Mouse (Mus musculus) intestine, embryonic 16.5 days (tissue): ENCODE results near the gene Ccl4. TPM values are rescaled to one million over a fixed set of nuclear protein-coding genes. Genes with fewer than 3 reads are reported as not detected.

Source experiments
- ATAC-seq: fragments of 200-750 bp; cut with Nextera tagmentation; 2 replicates; pipeline ENCODE4 v1.8.0; 2017; ENCODE audit warnings: moderate TSS enrichment, moderate library complexity
- H3K27ac ChIP-seq: fragments of 300-500 bp; sonication (generic); 2 replicates; pipeline ENCODE4 v1.5.1; 2014; ENCODE audit warnings: mild to moderate bottlenecking, low read length
- H3K27me3 ChIP-seq: fragments of 300-500 bp; sonication (generic); replicated peaks from 2 replicates; pipeline ENCODE4 v1.6.1; 2014; ENCODE audit warnings: low read length, control low read depth, mixed read lengths; ENCODE audit not compliant: control insufficient read depth, insufficient read depth
- H3K36me3 ChIP-seq: fragments of 300-500 bp; sonication (generic); 2 replicates; pipeline ENCODE4 v1.6.1; 2014; ENCODE audit warnings: low read length, control low read depth; ENCODE audit not compliant: control insufficient read depth, insufficient read depth
- H3K4me1 ChIP-seq: fragments of 300-500 bp; sonication (generic); 2 replicates; pipeline ENCODE4 v1.6.1; 2014; ENCODE audit warnings: low read length, control low read depth, mixed read lengths; ENCODE audit not compliant: control insufficient read depth, insufficient read depth
- H3K4me2 ChIP-seq: fragments of 300-500 bp; sonication (generic); 2 replicates; pipeline ENCODE4 v1.6.1; 2014; ENCODE audit warnings: low read depth, low read length, control low read depth
- H3K4me3 ChIP-seq: fragments of 300-500 bp; sonication (generic); 2 replicates; pipeline ENCODE4 v1.5.1; 2014; ENCODE audit warnings: mild to moderate bottlenecking, low read length
- H3K9ac ChIP-seq: fragments of 300-500 bp; sonication (generic); 2 replicates; pipeline ENCODE4 v1.6.1; 2014; ENCODE audit warnings: low read depth, low read length
- H3K9me3 ChIP-seq: fragments of 300-500 bp; sonication (generic); 2 replicates; pipeline ENCODE4 v1.6.1; 2016; ENCODE audit warnings: low read length, control low read depth; ENCODE audit not compliant: control insufficient read depth
- WGBS: fragments of 180-500 bp; shearing (Covaris S2); extraction: QIAGEN DNeasy Blood & Tissue Kit; methylation state at CpG from one replicate; pipeline ENCODE4 v1.1.7; 2014; 5-methylcytosine and 5-hydroxymethylcytosine counted together
- polyA plus RNA-seq: library from polyadenylated mRNA; unstranded; fragments of >200 nt; fragmentation: Nextera tagmentation; extraction: Ambion mirVana; gene quantifications from 2 replicates; pipeline ENCODE4 v1.2.1, GENCODE M21; 2015

The Ccl4 gene
- polyA plus RNA-seq, 1 experiment from 2014 or later: 0.64 TPM

DNA sequence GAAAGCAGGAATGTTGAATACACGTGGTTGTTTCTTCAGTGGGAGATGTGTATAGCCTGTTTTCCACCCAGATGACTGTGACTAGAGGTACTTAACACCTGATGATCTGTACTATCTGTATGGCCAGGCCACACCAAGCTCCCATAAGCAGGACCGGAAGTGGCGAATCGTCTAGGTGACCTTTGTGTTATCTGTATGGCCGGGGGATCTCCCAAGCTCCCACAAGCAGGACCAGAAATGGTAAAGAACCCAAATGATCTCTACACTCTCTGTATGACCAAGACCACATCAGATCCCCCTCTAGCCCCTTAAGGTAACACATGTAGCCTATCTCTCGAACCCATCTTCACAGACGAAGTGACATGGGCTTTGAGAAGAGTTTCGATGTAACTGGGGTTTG, 7.8 kb upstream of the Ccl4 start:
- no peak for ATAC-seq
- Histone ChIP-seq H3K9me3 (no peaks in the 10 kb centered on the region), H3K36me3 (no peaks in the 10 kb centered on the region), H3K9ac (no peak overlapping the region), H3K4me2 (no peak overlapping the region), H3K4me3 (no peak overlapping the region), H3K27me3 (no peaks in the 10 kb centered on the region), H3K4me1 (no peaks in the 10 kb centered on the region), H3K27ac (no peak overlapping the region)
- WGBS: 87% methylated on average over 8 of the region's 8 CpGs

DNA sequence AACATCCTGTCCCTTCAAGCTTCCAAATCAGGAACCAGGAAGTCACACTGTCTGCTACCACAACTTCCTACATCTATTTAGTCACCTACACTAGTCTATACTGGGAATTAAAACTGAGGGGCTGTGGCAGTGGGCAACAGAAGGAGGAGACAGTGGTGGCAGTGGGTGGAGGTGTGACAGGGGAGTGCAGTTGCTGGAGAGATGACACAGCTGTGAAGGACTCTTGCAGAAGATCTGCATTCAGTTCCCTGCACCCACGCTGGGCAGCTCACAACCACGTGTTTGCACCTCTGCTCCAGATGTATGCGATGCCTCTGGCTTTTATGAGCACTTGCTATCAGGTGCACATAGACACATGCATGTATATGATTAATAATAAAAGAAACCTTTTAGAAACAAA, 4.9 kb upstream of the Ccl4 start:
- ATAC-seq: no peak
- Histone ChIP-seq H3K4me3 (no peak overlapping the region), H3K9me3 (no peaks in the 10 kb centered on the region), H3K36me3 (no peaks in the 10 kb centered on the region), H3K4me2 (no peak overlapping the region), H3K4me1 (no peaks in the 10 kb centered on the region), H3K27me3 (no peaks in the 10 kb centered on the region), H3K27ac (no peak overlapping the region), H3K9ac (no peak overlapping the region)
- whole genome bisulfite sequencing: 83% methylated on average over 3 of the region's 3 CpGs

DNA sequence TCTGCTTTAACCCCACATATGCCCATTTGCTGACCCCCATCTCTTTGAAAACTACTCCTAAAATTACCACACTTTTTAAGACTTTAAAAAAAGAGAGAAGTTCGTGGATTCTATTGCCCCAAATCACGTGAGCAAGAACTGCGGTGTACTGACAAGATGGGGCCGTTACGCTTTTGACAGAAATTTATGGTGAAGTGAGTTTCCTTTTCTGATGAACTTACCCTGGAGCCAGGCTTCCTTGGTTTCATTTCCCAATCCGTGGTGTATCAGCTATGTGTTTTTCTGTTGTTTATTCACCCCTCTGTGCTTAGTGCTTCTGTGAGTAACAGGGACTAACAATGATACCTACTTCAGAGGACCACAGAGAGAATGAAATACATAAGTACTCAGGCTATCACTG, 3.6 kb upstream of the Ccl4 start:
- 73% methylated on average over 6 of the region's 6 CpGs for WGBS
- Histone ChIP-seq H3K4me1 (no peaks in the 10 kb centered on the region), H3K4me3 (no peak overlapping the region), H3K9ac (no peak overlapping the region), H3K27me3 (no peaks in the 10 kb centered on the region), H3K27ac (no peak overlapping the region), H3K9me3 (no peaks in the 10 kb centered on the region), H3K4me2 (no peak overlapping the region), H3K36me3 (no peaks in the 10 kb centered on the region)
- ATAC-seq: no peak

DNA sequence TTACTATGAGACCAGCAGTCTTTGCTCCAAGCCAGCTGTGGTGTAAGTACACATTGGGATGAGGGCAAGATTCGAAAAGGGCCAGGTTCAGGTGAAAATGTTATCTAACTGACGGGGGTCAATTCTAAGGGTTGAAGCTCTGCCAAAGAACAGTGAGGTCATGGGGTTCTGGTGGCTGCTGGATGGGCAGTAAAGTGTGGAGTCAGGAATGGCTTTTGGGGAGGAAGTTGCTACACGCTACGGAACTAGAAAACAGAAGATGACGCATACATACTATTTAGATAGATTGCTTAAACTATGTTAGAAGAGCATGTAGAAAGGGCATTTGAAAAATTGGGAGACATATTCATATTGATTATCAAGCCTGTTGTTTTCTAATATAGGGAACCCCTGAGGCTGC, 1.1 kb downstream of the Ccl4 start:
- 65% methylated on average over 5 of the region's 5 CpGs for WGBS
- H3K9ac ChIP-seq: no peak overlapping the region
- H3K4me3 ChIP-seq: no peak overlapping the region
- H3K36me3 ChIP-seq: no peaks in the 10 kb centered on the region
- no peak overlapping the region for H3K27ac ChIP-seq
- H3K4me2 ChIP-seq: no peak overlapping the region
- H3K9me3 ChIP-seq: no peaks in the 10 kb centered on the region
- H3K27me3 ChIP-seq: no peaks in the 10 kb centered on the region
- ATAC-seq: no peak
- no peaks in the 10 kb centered on the region for H3K4me1 ChIP-seq

DNA sequence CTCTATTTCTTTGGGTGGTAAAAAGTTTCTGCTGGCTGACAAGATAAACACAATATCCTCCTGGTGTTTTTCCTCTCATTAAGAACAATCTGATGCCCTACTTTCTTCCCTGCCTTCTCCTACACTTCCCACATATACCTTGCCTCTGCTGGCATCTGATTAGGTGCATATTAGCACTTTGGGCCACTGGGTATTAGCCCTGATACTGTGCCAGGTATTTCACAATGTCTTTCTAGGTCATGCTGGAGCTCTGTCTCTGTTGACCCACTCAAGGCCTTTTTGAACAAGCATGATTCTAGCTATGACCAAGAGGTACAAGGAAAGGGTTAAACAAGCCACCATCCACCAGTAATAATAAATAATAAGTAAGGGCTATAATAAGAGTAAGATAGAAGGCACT, 9.4 kb downstream of the Ccl4 start:
- Histone ChIP-seq H3K4me3 (no peak overlapping the region), H3K36me3 (no peaks in the 10 kb centered on the region), H3K27me3 (no peaks in the 10 kb centered on the region), H3K4me2 (no peak overlapping the region), H3K9me3 (no peaks in the 10 kb centered on the region), H3K4me1 (no peaks in the 10 kb centered on the region), H3K9ac (no peak overlapping the region), H3K27ac (no peak overlapping the region)
- ATAC-seq: no peak

DNA sequence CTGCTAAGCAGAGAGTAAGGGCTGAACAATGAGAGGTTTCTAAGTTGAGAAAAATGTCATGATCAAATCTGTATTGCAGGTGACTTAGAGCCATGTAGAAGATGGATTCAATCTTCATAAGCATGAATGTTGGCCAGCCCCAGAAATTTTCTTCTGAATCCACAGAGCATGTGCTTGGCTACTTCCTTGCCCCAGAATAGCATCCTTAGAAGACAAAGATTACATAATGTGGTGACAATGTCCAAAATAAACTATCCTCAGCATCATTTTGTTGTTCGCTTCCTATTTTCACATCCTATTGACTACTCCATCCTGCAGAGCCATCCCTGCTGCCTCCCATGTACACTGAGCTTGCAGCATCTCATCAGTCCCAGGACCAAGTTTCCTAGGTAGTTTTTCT, 13.3 kb downstream of the Ccl4 start:
- no peaks in the 10 kb centered on the region for H3K9me3 ChIP-seq
- no peak overlapping the region for H3K9ac ChIP-seq
- no peaks in the 10 kb centered on the region for H3K27me3 ChIP-seq
- no peak overlapping the region for H3K4me2 ChIP-seq
- ATAC-seq: no peak
- H3K4me1 ChIP-seq: no peaks in the 10 kb centered on the region
- WGBS: 91% methylated on average over 1 of the region's 1 CpGs
- H3K4me3 ChIP-seq: no peak overlapping the region
- no peak overlapping the region for H3K27ac ChIP-seq
- H3K36me3 ChIP-seq: no peaks in the 10 kb centered on the region

DNA sequence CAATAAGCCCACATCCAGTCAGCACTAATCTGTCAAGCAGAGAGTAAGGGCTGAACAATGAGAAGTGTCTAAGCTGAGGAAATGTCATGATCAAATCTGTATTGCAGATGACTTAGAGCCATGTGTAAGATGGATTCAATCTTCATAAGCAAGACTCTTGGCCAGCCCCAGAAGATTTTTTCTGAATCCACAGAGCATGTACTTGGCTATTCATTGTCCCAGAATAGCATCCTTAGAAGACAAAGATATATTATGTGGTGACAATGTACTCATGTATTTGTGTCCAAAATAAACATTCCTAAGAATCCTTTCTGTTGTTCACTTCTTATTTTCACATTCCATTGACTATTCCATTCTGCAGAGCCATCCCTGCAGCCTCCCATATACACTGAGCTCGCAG, 27.5 kb downstream of the Ccl4 start:
- Histone ChIP-seq H3K4me3 (no peak overlapping the region), H3K27me3 (no peaks in the 10 kb centered on the region), H3K4me1 (no peaks in the 10 kb centered on the region), H3K27ac (no peak overlapping the region), H3K4me2 (no peak overlapping the region), H3K9me3 (no peaks in the 10 kb centered on the region), H3K36me3 (no peaks in the 10 kb centered on the region), H3K9ac (no peak overlapping the region)
- no peak for ATAC-seq
- WGBS: 83% methylated on average over 1 of the region's 1 CpGs

DNA sequence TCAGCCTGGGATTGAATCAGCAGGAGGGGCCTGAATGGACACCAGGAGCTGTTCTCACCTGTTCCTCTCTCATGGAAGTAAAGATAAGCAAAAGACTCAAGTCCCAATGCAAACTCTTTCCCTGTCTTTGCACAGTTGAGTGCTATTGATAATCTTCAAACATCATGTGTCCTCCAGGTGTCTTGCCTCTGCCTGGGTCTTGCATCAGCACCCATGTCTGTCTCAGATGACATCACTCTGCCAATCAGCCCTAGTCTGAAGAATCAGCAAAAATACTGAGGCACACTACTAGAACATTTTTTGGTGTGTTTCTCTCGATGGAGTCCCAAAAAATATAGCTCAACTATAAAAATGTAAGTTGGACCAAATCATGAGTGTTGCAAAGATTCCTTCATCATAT, 29.6 kb downstream of the Ccl4 start:
- no peak for ATAC-seq
- Histone ChIP-seq H3K36me3 (no peaks in the 10 kb centered on the region), H3K9ac (no peak overlapping the region), H3K4me3 (no peak overlapping the region), H3K9me3 (no peaks in the 10 kb centered on the region), H3K4me2 (no peak overlapping the region), H3K27ac (no peak overlapping the region), H3K27me3 (no peaks in the 10 kb centered on the region), H3K4me1 (no peaks in the 10 kb centered on the region)
- WGBS: 69% methylated on average over 1 of the region's 1 CpGs

DNA sequence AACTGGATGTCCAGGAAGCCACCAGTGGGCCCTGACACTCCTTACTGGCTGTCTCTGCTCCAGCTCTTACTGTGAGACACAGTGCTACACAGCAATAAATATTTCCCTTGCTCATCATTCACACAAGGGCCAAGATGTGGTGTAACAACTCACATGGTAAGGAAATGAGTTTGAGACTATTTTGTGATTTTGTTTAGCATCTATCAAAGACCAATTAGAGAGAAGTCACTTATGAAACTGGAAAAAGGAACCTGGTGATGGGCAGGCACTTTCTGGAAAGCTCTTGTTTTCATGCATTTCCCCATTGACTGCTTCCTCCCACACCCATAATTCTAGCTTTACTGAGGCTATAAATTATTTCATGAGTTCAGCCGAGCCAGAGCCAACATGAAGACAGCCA, 41.3 kb downstream of the Ccl4 start, which contains the start of gene Wfdc17:
TSS of gene Wfdc17 (plus strand) at position 287 of the 400 bp plus-strand sequence.
- no peak within 1 kb of the TSS for H3K27ac ChIP-seq
- WGBS: 21% methylated on average over 1 of the region's 1 CpGs

DNA sequence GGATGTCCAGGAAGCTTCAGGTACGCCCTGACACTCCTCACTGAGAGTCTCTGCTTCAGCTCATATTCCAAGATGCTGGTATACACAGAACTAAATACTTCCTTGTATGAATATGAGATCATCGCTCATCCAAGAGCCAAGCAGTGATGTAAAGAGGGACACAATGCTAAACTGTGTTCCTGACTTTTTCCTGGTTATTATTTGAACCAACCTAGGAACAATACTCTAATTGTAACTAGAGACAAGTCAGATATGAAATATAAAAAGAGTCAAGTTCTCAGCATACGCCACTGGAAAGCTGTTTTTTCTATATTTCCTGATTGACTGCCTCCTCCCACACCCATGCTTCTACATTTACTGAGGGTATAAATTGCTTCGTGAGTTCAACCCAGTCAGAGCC, 46.3 kb downstream of the Ccl4 start, which contains the start of gene Wfdc18:
TSS of gene Wfdc18 (plus strand) at position 301 of the 400 bp plus-strand sequence.
- Histone ChIP-seq H3K9ac (no peak within 1 kb of the TSS), H3K36me3 (no peaks in the 10 kb centered on the region), H3K4me1 (no peaks in the 10 kb centered on the region), H3K27ac (no peak within 1 kb of the TSS), H3K4me2 (no peak within 1 kb of the TSS), H3K9me3 (no peaks in the 10 kb centered on the region), H3K4me3 (no peak within 1 kb of the TSS), H3K27me3 (no peaks in the 10 kb centered on the region)
- ATAC-seq: no peak
- WGBS: 69% methylated on average over 4 of the region's 4 CpGs

More for the DNA sequence above, 41.3 kb downstream of the Ccl4 start, which contains the start of gene Wfdc17:
- no peak within 1 kb of the TSS for H3K9ac ChIP-seq
- no peaks in the 10 kb centered on the region for H3K4me1 ChIP-seq
- H3K36me3 ChIP-seq: no peaks in the 10 kb centered on the region
- ATAC-seq: no peak
- no peak within 1 kb of the TSS for H3K4me2 ChIP-seq
- no peak within 1 kb of the TSS for H3K4me3 ChIP-seq
- H3K27me3 ChIP-seq: no peaks in the 10 kb centered on the region
- H3K9me3 ChIP-seq: no peaks in the 10 kb centered on the region
